Mouse (Mus musculus) adrenal gland, adult (tissue): ENCODE results near the gene Pip4k2a.

Source experiments
- DNase-seq, 2 experiments: peaks; one replicate each; pipeline ENCODE4 v3.0.0; 2022 to 2023; ENCODE audit warnings: low spot score in 1 of 2; ENCODE audit not compliant: inconsistent age in 2 of 2

The Pip4k2a gene

DNA sequence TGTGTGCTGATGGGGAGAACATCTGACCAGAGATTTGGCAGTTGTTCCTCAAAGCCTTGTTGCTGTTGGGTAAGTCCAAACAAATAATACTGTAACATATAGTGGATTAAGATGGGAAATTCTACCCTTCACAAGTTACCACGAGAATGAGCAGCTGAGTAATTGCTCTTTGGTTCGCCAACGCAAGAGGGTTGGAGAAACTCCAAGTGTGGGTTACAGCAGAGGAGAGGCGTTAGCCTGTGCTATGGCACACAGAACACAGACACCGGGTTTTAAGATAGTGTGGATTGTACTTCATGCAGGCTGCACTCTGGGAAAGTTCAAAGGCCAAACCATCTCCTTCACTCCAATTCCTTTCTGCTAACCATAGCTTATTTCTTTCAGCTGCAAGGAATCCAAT is 144.6 kb downstream of the Pip4k2a start:
- no peak for DNase-seq

DNA sequence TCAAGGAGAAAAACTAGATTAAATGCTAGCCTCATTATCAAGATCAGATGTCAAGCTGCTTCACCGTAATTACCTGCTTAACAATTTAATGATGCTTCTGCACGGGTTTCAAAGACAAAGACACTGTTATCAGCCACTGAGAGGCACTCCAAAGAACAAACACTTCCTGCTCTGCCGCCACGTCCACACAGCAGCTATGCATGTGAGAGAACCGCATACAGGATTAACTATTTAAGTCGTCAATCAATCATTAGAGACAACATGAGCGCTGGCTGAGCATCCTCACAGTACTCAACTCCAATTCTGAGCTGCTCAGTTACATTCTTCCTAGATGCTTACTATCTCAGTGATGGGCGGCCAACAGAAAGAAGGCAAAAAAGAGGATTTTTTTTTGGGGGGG is 147.3 kb downstream of the Pip4k2a start:
- DNase-seq = no peak

DNA sequence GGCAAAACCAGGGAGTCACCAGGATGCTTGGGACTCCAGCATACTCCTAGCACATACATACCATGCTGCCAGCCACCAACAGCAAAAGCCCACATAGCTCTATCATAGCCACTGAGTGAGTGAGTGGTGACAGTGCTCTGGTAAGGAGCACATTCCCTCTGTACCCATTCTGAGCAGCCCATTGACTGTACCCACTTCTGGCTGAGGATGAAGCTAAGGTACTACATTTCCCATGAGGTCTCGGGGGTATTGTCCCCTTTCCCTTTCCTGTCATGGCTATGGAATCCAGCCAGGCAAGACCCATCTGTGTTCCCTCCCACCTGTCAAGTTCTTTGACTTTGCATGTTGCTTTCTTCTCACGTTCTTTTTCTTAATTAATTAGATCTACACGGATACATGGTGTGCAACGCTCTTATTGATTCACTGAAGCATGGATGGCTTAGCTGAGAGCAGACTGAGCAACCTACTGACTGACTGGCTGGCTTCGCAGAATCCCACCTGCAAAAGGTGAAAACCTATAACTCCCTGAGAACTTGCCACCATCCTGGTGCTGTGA is 149.8 kb downstream of the Pip4k2a start:
- no peak for DNase-seq

DNA sequence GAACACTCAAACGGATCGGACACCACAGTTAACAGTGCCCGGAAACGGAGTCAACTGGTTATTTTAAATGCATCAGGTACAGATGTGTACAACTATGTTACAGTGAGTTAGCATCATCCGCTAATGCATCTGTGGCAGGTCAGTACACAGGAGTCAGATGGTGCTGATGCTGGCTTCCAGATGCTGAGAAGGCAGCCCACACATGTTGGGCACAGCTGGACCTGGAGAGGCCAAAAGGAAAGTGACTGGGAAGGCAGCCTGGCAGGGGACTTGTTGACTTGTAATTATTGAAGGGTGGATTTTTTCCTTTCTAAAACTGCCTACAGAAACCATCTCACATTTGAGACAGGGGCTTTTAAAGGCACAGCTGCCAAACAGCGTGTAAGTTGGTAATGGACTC is 155.4 kb downstream of the Pip4k2a start:
- no peak for DNase-seq

DNA sequence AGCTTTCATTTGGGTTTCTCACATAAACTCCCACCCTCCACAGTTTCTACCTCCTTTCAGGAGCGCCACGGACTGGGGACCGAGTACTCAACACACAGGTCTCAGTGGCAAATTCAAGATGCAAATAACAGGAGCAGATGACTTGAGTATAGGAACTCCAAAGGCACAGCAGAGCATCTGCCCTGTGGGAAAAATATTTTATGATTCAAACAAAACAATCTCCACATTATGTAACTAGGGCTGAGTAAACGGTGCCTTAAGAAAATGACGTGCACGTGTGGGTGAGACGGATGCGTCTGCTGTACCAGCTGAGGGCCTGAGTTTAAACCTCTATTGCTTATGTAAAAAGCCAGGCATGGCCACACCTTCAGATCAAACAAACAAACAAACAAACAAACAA is 156.9 kb downstream of the Pip4k2a start:
- no peak for DNase-seq

DNA sequence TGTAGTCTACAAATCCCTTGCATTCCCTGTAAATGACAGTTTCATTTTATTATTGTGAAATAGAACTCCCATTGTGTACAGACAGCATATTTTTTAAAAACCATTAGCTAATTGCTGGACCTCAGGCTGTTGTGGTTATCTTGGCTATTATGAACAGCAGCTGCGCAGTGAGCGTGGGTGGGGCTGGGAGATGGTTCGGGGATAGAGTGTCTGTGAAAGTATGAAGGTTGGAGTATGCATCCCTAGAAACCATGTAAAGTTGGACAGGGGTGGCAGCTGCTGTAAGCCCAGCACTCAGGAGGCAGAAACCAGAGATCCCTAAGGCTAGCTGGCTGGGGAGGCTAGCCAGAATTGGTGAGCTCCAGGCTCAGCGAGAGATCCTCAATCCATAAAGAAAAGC is 158.4 kb downstream of the Pip4k2a start:
- DNase-seq = no peak

DNA sequence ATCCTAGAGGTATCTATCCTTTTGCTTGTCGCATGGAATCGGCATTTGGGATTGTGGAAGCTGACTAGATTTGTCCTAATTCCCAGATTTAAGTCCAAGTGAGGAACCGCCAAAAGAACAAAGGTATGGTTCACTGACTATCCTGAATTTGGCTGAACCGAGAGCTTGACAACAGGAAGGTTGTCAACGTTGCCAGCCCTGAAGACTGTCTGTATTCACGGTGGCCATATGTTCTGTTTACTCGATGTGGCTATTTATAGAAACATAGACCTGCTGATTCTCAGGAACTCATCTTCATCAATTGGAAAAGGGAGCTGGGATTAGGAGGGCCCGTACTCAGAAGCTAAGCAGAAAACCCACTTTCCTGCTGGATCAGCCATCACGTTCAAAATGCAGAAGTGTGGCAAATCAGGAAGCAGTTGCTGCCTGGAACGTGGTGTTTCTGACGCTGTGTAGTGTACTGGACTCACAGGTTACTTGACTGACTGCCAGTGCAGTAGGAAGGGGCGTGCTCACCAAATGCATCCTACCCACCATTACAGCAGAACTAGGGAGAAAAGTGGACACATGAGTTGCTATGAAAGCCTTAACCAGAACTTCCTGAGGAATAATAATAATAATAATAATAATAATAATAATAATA is 162.5 kb downstream of the Pip4k2a start:
- DNase-seq = no peak

DNA sequence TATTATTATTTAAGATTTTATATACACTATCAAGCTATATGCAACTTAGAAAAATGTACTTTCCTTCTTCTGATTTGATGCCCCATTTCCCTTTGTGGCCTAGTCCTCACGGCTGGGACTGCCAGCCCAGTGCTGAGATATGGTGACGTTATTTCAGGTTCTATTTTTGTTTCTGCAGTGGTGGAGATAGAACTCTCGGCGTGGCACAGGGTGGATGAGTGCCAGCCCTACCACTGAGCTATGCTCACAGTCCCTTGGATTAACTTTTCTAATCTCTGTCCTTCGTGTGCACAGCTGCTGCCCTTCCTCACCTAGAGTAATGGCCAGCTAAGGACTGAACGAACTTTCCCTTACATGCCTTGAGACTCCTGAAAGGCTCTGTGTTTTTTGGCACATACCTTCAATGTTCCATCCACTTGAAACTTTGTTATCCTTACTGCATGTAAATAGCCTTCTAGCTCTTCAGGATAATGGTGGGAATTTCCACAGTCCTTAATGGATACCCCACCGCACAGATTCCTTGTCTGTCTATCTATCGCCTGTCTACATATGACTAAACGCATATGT is 164.8 kb downstream of the Pip4k2a start:
- DNase-seq = no peak

DNA sequence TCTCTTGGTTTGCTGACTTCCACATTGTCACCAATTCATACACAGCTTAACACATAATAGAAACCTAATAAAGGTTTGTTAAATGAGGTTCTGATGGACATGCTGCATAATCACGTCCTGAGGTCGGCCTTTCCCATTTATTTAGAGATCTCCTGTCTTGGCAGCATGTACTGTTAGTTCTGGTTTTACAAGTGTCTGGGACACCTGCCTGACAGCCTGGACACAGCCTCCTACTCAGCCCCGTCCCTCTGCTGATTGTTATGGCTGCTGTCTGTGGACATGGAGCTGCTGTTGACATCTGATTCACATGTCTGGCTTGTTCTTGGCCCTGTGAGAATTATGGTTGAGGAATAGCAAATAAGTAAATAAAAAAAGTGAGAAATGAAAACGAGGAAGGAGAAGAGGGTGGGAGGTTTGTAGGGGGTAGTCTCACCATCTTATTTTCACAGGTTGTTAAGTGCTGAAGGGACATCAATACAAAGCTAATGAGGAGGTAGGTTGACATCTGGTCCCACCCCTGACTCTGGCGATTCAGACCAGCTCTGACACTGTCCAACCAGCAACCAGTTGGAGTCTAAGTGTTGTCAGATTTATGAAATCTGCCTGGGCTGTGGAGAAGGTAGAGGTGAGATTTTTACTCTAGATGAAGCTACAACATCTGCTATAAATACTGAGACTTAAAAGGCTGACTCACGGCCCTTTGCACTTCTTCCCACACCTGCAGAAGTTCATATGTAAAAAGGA is 166.7 kb downstream of the Pip4k2a start:
- no peak for DNase-seq

DNA sequence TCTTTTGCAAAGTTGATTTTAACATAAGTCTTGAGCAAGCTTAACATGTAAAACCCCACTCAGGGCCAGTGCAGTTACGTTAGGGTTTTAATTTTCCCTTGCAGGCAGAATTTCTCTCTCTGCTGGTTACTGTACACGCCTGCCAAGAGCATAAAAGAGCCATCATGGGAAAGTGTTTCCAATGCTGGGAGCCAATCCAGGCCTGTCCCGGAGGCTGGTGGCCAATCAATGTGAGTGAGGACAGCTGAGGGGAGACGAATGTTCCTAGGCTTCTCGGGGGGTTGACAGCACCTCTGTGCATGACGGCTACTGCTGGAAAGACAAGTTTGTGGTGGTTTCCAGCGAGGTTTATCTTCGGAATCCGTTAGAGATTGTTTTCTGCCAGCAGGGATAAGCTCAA is 175.2 kb downstream of the Pip4k2a start:
- DNase-seq = peak in 1 of 2 experiments; percentile 40

DNA sequence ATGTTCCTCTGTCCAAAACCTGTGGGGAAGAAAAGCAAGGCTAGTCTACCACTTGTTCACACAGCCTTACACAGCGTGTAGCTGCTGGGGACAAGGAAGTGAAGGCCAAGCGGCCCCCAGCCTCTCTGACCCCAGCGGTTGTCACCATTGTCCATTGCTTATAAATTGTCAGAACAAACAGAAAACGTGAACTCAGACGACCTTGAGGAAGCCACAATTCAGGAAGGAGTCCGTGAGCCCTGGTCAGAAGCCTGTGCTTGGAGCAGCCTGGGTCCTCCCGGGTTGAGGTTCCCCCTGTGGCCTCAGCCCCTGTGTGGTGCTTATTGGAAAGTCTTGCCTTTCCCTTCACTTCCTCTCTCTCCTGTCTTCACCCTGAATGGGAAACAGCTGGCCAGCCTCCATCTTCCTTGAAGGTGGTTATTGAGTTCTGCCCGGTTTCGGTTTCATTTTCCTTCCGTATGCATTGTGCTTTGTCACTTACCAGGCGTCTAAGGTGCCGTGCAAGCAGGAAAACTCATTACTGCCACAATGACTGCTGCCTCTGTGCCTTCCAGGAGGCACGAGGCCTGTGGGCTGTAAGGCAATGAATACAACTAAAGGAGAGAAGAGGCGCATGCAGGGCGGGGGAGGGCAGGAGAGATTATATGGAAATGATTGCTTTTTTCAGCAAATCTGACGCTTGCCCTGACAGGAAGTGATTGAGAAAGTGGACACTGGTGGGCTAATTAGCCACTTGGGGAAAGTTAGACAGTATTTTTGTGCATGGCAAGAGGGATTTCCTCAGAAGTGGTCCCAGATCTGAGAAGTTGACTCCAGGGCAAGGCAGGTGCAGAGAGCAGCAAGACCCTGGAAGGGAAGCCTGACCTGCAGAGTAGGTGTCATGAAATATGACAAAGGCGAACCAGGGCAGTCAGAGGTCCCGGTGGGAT is 176.2 kb downstream of the Pip4k2a start:
- peak; percentile 58 to 92 for DNase-seq

DNA sequence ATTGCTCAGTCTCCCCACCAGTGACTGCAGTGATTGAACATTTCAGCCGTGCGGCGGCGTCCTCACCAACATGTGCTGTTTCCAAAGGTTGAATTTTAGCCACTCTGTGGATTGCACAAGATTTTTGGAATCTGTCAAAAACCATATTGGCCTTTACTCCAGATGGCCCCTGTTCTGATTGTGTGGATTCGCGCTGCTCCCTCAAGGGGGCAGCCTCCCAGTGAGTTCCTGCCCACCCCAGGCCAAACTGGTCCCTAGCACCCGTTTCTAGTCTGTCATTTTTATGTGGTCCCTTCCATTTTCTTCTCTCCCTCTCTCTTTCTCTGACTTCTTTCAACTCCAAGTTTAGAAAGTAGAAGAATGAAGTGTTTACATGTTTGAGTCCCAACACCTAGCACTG is 178.4 kb downstream of the Pip4k2a start:
- DNase-seq = peak in 1 of 2 experiments; percentile 33

DNA sequence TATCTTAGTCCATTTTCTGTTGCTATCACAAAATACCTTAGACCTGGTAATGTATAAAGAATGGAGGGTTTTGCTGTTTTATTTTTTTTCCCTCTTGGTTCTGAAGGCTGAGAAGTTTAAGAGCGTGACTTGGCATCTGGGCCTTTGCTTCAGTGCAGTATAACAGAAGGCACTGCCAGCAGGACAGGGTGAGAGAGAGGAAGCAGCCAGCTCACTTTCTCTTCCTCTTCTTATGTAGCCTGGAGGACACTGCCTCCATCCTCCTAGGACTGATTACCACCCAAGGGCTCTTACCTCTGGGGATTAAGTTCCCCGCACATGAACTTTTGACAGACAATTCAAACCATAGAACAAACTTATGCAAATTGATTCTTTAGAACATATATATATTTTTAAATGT is 181.9 kb downstream of the Pip4k2a start:
- DNase-seq = no peak

DNA sequence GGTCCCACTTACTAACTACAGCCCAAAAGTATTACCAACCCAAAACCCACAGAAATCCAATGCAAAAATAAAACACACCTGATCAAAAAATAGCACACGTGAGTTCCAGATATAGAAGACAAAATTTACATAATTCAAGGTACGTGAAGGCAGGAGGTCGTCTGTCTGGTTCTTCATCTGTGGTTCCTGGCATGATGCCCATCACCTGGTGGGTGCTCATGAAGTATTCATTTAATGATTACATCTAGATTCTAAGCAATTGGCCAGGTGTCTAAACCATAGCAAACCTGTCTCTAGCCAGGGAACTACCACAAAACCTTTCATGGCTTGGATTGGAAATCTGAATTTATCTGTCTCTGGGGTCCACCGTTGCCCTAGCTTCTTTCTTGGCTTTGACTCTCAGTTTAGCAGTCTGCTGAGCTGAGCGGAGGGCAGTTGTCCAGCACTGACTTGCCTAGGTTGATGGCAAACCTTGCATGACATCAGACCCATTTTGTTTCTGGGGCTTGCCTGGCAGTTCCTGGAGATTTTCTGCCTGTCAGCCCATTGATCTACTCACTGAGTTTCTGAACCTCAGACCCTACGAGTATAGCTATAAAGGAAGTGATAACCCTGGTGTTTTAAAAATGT is 182.5 kb downstream of the Pip4k2a start:
- DNase-seq = no peak

DNA sequence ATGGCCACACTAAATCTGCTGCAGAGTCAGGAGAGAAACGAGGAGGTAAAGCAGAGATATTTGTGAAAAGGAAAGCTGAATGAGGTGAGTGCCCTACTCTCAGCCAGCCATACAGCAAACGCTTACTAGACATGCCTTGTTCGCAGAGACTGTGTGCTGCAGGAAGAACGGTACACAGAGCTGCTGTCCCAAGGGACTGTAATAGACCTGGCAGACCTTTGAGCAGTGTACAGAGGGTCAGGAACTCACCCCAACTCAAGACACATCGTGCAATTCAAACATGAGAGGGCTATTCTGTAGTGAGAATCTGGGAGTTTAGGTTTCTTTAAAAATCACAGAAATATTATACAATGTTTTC is 183.5 kb downstream of the Pip4k2a start:
- no peak for DNase-seq

DNA sequence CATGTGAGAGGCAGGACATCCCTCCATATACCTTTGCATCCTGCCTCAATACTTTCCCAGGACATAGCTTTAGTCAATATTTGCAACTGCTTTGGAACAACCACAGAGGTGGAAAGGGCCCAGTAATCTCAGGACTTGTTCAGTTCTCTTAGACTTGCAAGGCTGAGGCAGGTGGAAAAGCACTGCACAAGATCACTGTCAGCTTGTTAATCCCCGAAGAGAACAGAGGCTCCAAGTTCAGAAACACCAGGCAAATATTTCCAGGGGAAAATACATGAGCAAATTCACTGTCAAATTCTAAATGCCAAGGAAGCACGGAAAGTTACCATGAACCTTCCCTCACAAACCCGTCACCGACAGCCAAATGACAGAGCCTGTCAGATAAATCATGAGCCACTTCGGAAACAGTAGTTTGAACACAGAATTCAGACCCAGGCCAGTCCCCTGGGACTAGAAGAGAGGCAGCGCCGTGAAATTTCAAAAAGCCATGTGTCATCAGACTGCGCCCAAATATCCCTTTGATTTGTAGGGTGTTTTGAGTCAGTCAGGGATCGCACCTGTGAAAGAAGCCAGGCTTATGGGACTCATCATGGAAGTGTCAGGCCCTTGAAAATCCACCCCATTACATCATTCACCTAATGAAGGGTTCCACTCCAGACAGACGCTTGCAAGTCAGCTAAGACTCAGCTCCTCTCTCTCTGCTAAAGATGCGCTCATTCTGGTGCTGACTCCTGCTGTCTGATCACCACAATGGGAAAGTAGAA is 184.1 kb downstream of the Pip4k2a start:
- DNase-seq = peak; percentile 23 to 62

DNA sequence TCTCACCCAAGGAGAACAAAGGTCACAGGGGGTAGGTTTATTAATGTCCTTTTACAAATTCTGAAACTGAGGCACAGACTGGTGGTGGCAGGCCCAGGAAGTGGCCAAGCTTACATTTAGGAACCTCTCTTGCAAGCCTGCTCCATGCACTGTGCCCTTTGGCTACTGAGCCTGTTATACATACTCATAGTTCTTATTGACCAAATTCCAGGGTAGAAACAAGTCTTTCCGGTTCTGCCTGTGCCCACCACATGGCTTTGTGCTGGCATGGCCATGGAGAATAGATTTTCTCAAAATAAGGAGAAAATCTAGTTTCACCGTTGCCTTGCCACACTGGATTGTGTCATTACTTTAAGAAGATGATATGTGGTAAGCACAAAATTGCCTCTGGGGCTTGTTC is 190.0 kb downstream of the Pip4k2a start:
- no peak for DNase-seq

DNA sequence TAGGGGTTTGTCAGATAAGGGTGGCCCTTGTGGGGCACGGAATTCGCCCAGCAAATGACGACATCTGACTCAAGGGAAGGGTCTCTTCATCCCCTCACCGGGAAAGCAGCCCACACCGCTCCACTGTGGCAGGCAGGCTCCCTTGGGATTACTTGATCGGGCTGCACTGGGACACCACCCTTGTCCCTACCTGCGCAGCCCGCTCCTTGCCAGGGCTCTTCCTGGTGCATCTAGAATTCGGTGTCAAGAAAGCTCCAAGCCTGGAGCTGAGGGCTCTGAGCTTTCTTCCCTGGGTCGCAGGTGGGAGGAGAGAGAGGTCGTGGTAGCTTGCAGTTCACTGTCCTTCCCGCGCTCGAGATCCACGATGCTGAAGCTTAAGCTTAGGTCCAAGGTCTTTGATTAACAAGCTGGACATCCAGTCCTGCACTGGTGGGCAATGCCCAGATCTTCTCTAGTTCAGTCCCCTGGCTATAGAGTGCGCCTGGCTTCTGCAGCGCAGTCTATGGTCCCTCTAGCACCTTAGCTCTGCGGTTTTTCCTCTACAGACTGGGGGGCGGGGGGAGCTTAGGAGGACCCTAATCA is 196.6 kb downstream of the Pip4k2a start:
- no peak for DNase-seq

DNA sequence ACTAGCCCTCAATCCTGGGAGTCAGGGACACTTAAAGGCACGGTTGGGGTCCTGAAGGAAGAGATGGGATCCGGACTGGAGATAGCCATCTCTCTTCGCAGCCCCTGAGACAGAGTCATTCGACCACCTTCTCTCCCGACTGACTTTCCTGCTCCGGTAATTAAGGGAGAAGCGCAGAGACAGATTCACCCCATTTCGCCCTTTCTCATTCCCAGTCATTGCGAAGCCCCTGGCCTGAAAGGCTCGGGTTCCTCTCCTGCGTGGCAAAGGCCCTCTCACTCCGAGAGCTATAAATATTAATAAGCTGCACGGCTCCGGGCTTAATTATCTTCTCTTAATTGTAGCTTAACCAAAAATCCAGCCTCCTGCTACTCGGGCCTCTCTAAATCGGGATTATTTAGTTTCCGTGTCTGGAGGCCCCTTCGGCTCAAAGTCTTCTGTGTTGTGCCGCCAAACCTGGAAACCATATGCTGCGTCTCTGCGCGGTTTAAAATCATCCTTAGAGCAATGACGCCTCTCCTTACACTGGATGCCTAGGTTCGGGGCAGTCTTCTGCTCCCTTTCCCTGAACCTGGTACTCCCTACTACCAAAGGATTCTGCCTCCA is 197.2 kb downstream of the Pip4k2a start:
- DNase-seq = peak in 1 of 2 experiments; percentile 54
